Mouse (Mus musculus): ENCODE results near the gene Otp. TPM values are rescaled to one million over a fixed set of nuclear protein-coding genes. Genes with fewer than 3 reads are reported as not detected.

Gene Otp
- total and polyA plus RNA-seq, 3 experiments, result 0.02 TPM; not detected in 2

DNA sequence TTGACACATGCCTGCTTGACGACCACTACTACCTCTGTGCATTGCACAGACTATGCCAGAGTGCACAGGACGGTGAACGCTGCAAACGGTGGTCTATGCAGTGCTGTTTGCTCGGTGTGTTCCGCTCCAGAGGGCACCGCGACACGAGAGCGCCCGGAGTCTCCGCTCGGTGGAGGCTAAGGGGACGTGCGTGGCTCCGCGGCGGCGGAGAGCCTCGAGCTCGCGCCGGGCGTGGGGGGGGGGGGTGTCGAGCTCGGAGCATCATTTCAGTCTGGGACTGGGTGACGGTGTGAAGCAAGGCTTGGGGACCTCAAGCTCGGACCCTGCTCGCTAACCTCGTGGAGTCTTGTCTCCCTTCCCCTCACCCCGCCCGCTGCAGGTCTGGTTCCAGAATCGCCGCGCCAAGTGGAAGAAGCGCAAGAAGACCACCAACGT, 7.3 kb downstream of the Otp start:
- no peaks in the 10 kb centered on the region for H3K36me3 ChIP-seq (replicated peaks)
- peaks cover 22% of the 10 kb centered on the region for H3K27me3 ChIP-seq (ENCODE audit: insufficient read depth, low read length)
- ATAC-seq (ENCODE audit: extremely low read depth, insufficient number of reproducible peaks, low FRiP score, poor library complexity, severe bottlenecking), result no peak
- peaks cover 22% of the 10 kb centered on the region for H3K9me3 ChIP-seq (replicated peaks)
- no peak for DNase-seq (ENCODE audit: low spot score)
- H3K4me3 ChIP-seq (ENCODE audit: low read depth, low read length), result no peak overlapping the region; the same call in 1 of the 2 replicates
- TF ChIP-seq GATA1 (IDR thresholded peaks at IDR 0.05; ENCODE audit: borderline replicate concordance, low read length) (no peak), TAL1 (conservative IDR thresholded peaks at IDR 0.05; ENCODE audit: low read depth, low read length) (no peak), GATA2 (IDR thresholded peaks at IDR 0.05; ENCODE audit: borderline replicate concordance, low read depth, low read length) (no peak), POLR2AphosphoS5 (IDR thresholded peaks at IDR 0.05; ENCODE audit: insufficient replicate concordance, low read depth, low read length) (no peak), CTCF (IDR thresholded peaks at IDR 0.05; ENCODE audit: low read depth, low read length) (no peak)
- H3K4me1 ChIP-seq (ENCODE audit: insufficient read depth, low read depth, low read length), result no peaks in the 10 kb centered on the region; the same call in 1 of the 2 replicates

DNA sequence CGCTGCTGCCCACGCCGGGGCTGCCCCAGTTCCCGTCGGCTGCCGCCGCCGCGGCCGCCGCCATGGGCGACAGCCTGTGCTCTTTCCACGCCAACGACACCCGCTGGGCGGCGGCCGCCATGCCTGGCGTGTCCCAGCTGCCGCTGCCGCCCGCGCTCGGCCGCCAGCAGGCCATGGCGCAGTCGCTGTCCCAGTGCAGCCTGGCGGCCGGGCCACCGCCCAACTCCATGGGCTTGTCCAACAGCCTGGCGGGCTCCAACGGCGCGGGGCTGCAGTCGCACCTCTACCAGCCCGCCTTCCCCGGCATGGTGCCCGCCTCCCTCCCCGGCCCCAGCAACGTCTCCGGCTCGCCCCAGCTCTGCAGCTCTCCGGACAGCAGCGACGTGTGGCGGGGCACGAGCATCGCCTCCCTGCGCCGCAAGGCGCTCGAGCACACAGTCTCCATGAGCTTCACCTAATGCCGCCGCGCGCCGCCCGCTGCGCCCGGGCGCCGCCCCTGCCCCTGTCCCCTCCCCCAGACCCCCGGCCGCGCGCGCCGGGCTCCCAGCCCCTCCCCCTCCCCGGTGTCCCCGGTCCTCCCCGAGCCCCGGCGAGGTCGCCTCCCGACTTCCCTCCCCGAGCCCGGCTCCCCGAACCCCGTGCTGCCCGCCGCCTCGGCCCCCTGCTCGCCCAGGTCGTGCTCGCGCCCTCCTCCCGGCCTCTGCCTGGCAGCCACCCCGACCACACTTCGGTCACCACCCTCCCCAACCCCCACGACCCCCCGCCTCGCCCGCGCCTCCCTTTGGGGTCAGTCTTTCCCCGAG, 8.0 kb downstream of the Otp start:
- no peaks in the 10 kb centered on the region; the same call in 1 of the 2 replicates for H3K4me1 ChIP-seq (ENCODE audit: insufficient read depth, low read depth, low read length)
- no peak overlapping the region; the same call in 1 of the 2 replicates for H3K4me3 ChIP-seq (ENCODE audit: low read depth, low read length)
- peaks cover 23% of the 10 kb centered on the region for H3K27me3 ChIP-seq (ENCODE audit: insufficient read depth, low read length)
- H3K36me3 ChIP-seq (replicated peaks), result no peaks in the 10 kb centered on the region
- peaks cover 22% of the 10 kb centered on the region for H3K9me3 ChIP-seq (replicated peaks)
- DNase-seq (ENCODE audit: low spot score) (no peak), ATAC-seq (ENCODE audit: extremely low read depth, insufficient number of reproducible peaks, low FRiP score, poor library complexity, severe bottlenecking) (no peak)
- TF ChIP-seq GATA2 (IDR thresholded peaks at IDR 0.05; ENCODE audit: borderline replicate concordance, low read depth, low read length), result no peak
- TF ChIP-seq TAL1 (conservative IDR thresholded peaks at IDR 0.05; ENCODE audit: low read depth, low read length), result no peak
- TF ChIP-seq CTCF (IDR thresholded peaks at IDR 0.05; ENCODE audit: low read depth, low read length), result no peak
- no peak for TF ChIP-seq GATA1 (IDR thresholded peaks at IDR 0.05; ENCODE audit: borderline replicate concordance, low read length)
- no peak for TF ChIP-seq POLR2AphosphoS5 (IDR thresholded peaks at IDR 0.05; ENCODE audit: insufficient replicate concordance, low read depth, low read length)

DNA sequence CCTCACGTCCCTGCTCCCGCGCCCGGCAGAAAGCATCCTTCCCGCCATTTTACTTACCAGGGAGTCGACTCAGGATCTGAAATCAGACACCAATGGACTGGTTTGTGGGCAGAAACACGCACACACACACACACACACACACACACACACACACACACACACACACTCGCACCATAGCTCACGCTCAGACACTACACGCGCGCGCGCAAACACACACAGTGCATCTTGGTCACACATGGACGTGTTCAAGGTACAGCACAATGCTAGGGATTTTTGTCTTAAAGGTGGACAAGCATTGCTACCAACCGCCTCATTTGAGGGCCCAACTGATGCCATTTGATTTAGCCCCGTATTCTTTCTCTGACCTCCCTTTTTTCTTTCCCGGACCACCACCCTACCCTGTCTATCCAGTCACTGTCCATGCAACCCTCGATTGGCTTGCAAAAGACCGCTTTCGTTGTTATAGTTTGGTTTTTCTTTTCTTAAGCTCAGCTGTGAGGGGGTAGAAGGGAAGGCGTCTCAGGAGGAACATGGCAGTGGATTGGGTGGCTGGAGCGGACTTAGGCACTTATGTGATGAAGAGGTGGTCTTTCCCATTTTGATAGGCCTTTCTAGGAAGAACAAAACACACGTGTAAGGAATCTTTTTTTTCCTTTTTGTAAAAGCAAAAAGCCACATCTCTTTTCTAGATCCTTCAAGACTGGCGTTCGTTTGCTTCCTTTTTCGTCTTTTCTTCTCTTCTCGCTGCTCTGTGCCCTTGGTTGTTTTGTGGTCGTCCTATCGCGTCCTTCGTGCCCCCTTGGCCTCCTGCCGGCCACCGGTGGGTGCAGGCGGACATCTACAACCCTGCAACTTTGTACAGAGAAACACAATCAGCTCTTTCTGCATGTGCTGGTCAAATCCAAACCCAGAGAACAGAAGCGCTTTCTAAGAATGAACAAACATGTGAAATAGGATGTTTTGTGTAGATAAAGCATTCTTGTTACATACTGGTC, 8.9 kb downstream of the Otp start:
- no peak for DNase-seq (ENCODE audit: low spot score)
- Histone ChIP-seq H3K36me3 (replicated peaks) (no peaks in the 10 kb centered on the region), H3K4me1 (ENCODE audit: insufficient read depth, low read depth, low read length) (no peaks in the 10 kb centered on the region; the same call in 1 of the 2 replicates), H3K27me3 (ENCODE audit: insufficient read depth, low read length) (peaks cover 25% of the 10 kb centered on the region), H3K9me3 (replicated peaks) (peaks cover 22% of the 10 kb centered on the region), H3K4me3 (ENCODE audit: low read depth, low read length) (no peak overlapping the region)
- no peak for ATAC-seq (ENCODE audit: extremely low read depth, insufficient number of reproducible peaks, low FRiP score, poor library complexity, severe bottlenecking)
- TF ChIP-seq CTCF (IDR thresholded peaks at IDR 0.05; ENCODE audit: low read depth, low read length) (no peak), GATA1 (IDR thresholded peaks at IDR 0.05; ENCODE audit: borderline replicate concordance, low read length) (no peak), TAL1 (conservative IDR thresholded peaks at IDR 0.05; ENCODE audit: low read depth, low read length) (no peak)

GRCm38 (mm10) chr13:94885291-94886235, 10.2 kb downstream of the Otp start:
- DNase-seq (ENCODE audit: low spot score) (no peak), ATAC-seq (ENCODE audit: extremely low read depth, insufficient number of reproducible peaks, low FRiP score, poor library complexity, severe bottlenecking) (no peak)
- Histone ChIP-seq H3K9me3 (replicated peaks) (peaks cover 22% of the 10 kb centered on the region), H3K4me1 (ENCODE audit: insufficient read depth, low read depth, low read length) (no peaks in the 10 kb centered on the region; the same call in 1 of the 2 replicates), H3K36me3 (replicated peaks) (no peaks in the 10 kb centered on the region), H3K4me3 (ENCODE audit: low read depth, low read length) (no peak overlapping the region), H3K27me3 (ENCODE audit: insufficient read depth, low read length) (peaks cover 25% of the 10 kb centered on the region)
- TF ChIP-seq CTCF (IDR thresholded peaks at IDR 0.05; ENCODE audit: low read depth, low read length), result no peak
- TF ChIP-seq GATA1 (IDR thresholded peaks at IDR 0.05; ENCODE audit: borderline replicate concordance, low read length), result no peak
- TF ChIP-seq GATA2 (IDR thresholded peaks at IDR 0.05; ENCODE audit: borderline replicate concordance, low read depth, low read length), result no peak
- no peak for TF ChIP-seq TAL1 (conservative IDR thresholded peaks at IDR 0.05; ENCODE audit: low read depth, low read length)
- TF ChIP-seq POLR2AphosphoS5 (IDR thresholded peaks at IDR 0.05; ENCODE audit: insufficient replicate concordance, low read depth, low read length), result no peak

- no peaks in the 10 kb centered on the region for H3K36me3 ChIP-seq (replicated peaks)
- no peaks in the 10 kb centered on the region for H3K4me1 ChIP-seq (ENCODE audit: insufficient read depth, low read depth, low read length)
- H3K4me3 ChIP-seq (ENCODE audit: low read depth, low read length), result no peak overlapping the region
- DNase-seq (ENCODE audit: low spot score) (no peak), ATAC-seq (ENCODE audit: extremely low read depth, insufficient number of reproducible peaks, low FRiP score, poor library complexity, severe bottlenecking) (no peak)
- TF ChIP-seq CTCF (IDR thresholded peaks at IDR 0.05; ENCODE audit: low read depth, low read length) (no peak), GATA1 (IDR thresholded peaks at IDR 0.05; ENCODE audit: borderline replicate concordance, low read length) (no peak), GATA2 (IDR thresholded peaks at IDR 0.05; ENCODE audit: borderline replicate concordance, low read depth, low read length) (no peak), TAL1 (conservative IDR thresholded peaks at IDR 0.05; ENCODE audit: low read depth, low read length) (no peak), POLR2AphosphoS5 (IDR thresholded peaks at IDR 0.05; ENCODE audit: insufficient replicate concordance, low read depth, low read length) (no peak)
- no peaks in the 10 kb centered on the region for H3K9me3 ChIP-seq (replicated peaks)
- H3K27me3 ChIP-seq (ENCODE audit: insufficient read depth, low read length), result peaks cover 16% of the 10 kb centered on the region
These were observed 32.4 kb downstream of the Otp start for GRCm38 (mm10) chr13:94907841-94908240.

All from G1E (cell line).